Mouse (Mus musculus): ENCODE results near the gene Olfr619.

The Olfr619 gene

GRCm38 (mm10) chr7:103600275-103600674, at the start of gene Olfr619:
Gene Olfr619 (plus strand): TSS chr7:103600575.
- no peak for DNase-seq (ENCODE audit: low read depth, low spot score)

- DNase-seq (ENCODE audit: low read depth, low spot score): no peak
Observed at GRCm38 (mm10) chr7:103555779-103556178, 44.6 kb upstream of the Olfr619 start, which contains the start of gene Olfr615. Gene Olfr615 (plus strand): TSS chr7:103556079.

GRCm38 (mm10) chr7:103569043-103569442, 31.3 kb upstream of the Olfr619 start, which contains the start of gene Olfr616:
Gene Olfr616 (minus strand): TSS chr7:103569143.
- DNase-seq (ENCODE audit: low read depth, low spot score): no peak

- DNase-seq (ENCODE audit: low read depth, low spot score): no peak
Observed at GRCm38 (mm10) chr7:103572761-103573160, 27.6 kb upstream of the Olfr619 start, which contains the start of gene Olfr617. Gene Olfr617 (plus strand): TSS chr7:103573061.

- DNase-seq (ENCODE audit: low read depth, low spot score): no peak
Observed at GRCm38 (mm10) chr7:103589803-103590202, 10.6 kb upstream of the Olfr619 start, which contains the start of gene Olfr618. Gene Olfr618 (plus strand): TSS chr7:103590103.

GRCm38 (mm10) chr7:103607425-103607824, 7.0 kb downstream of the Olfr619 start:
- no peak for DNase-seq (ENCODE audit: low read depth, low spot score)

GRCm38 (mm10) chr7:103612434-103612833, 12.1 kb downstream of the Olfr619 start, which contains the start of gene Olfr620:
Gene Olfr620 (minus strand): TSS chr7:103612534.
- DNase-seq (ENCODE audit: low read depth, low spot score): no peak

GRCm38 (mm10) chr7:103636795-103637194, 36.4 kb downstream of the Olfr619 start:
- DNase-seq (ENCODE audit: low read depth, low spot score): no peak

- no peak for DNase-seq (ENCODE audit: low read depth, low spot score)
Observed at GRCm38 (mm10) chr7:103642602-103643001, 42.2 kb downstream of the Olfr619 start, which contains the start of gene Olfr622. Gene Olfr622 (minus strand): TSS chr7:103642702.

GRCm38 (mm10) chr7:103644070-103644469, 43.7 kb downstream of the Olfr619 start:
- DNase-seq (ENCODE audit: low read depth, low spot score): no peak

Measured in CD4-positive helper T cell, adult 2 months (primary cell).